Mouse (Mus musculus): ENCODE measurements around the gene Stard3nl.

DNA sequence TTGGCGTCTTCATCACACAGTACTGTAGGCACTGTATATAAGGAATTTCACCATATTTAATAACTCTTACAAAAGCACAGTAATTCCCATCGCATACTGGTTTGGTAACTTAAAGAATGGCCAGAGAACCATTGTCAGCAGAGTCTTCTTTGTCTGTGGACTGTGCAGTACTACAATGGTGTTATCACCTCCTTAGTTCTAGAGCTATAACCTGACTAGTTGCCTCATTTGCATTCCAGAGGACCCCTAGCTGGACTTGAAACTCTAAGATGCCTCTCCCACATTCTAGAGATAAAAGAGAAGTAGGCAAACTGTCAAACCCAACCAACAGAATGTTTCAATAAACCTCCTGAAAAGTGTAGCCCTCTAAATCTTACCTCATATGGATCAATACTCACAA is 12.4 kb upstream of the Stard3nl start:
- TF ChIP-seq POLR2A (IDR thresholded peaks at IDR 0.05; ENCODE audit: insufficient read depth, low read depth, low read length) (no peak), CTCF (IDR thresholded peaks at IDR 0.05; ENCODE audit: insufficient read depth, low read depth, low read length) (no peak)

All from olfactory bulb, adult 2 months (tissue).